Mouse (Mus musculus) cerebellum, adult 9-10 months (tissue): ENCODE measurements around the gene Tex44.

ENCODE experiments used
- DNase-seq: peaks from one replicate; pipeline ENCODE4 v3.0.0; 2022

Gene Tex44

DNA sequence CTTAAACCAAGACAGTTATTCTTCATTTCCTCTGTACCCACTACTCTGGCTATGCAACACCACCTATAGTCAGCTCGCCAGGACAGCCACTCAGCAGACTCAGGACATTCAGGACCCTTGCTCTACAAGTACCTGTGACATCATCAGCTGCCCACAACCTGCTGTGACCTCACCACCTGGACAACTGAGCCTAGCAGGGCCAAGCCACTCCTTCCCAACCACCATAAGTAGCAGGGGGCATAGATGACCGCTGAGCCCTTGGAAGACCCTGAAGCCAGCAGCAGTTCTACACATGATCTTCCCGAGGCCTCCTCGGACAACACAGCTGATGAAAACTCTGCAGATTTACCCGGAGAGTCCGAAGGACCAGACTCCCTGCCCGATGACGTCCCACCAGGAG, at the start of gene Tex44, which contains the start of gene Nmur1:
TSS of gene Tex44 (plus strand) at position 202 of the 400 bp plus-strand sequence.
TSS of gene Nmur1 (minus strand) at position 101 of the 400 bp plus-strand sequence.
- no peak for DNase-seq

DNA sequence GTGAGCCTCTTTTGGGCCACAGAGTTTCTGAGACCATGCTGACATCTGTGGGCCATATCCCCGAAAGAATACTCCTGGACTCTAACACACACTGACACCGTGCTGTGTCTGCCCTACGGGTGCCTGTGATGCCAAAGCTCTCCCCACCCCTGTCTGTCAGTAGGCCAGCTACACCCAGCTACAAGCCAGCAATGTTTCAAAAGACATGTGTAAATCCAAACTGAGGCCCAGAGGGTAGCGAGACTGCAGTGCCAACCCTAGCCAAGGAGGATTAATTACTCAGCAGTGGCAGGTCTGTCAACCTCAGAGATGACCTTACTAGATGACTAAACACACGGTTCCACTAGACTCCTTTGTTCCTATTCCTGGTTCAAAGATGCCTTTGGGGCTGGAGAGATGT, 49.8 kb upstream of the Tex44 start:
- no peak for DNase-seq

DNA sequence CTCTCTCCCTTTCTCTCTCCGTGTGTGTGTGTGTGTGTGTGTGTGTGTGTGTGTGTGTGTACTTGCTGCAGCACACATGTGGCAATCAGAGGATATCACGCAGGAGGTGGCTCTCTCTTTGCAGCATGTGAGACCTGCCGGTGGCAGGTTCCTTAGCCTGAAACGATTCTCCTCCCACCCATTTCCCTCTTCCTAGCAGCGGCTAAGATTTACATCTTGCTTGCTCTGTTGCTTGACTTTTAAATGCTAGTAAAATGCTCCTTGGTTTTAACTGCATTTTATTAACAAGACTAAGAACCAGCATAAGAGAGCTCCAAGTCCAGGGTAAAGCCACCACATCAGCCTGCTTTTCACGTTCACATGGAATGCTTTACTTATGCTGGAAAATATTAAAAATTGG, 47.5 kb upstream of the Tex44 start:
- no peak for DNase-seq

DNA sequence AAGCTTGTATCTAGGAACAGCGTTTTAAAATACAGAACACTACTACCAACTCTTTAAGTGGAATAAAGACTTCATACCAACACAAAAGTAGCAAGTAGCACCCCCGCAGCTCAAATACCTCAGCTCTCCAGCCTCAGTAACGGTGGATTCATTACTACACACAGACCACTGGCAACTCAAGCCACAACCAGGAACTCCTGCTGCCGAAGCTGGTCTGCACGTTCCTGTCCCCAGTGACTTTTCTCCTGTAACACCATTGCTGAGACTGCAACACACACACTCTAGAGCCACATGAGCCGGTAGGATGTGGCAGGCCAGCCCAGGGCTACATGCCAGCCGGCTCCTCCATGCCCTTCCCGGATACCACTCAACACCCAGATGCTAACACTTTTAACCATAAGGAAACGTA, 47.0 kb upstream of the Tex44 start:
- DNase-seq, result no peak

DNA sequence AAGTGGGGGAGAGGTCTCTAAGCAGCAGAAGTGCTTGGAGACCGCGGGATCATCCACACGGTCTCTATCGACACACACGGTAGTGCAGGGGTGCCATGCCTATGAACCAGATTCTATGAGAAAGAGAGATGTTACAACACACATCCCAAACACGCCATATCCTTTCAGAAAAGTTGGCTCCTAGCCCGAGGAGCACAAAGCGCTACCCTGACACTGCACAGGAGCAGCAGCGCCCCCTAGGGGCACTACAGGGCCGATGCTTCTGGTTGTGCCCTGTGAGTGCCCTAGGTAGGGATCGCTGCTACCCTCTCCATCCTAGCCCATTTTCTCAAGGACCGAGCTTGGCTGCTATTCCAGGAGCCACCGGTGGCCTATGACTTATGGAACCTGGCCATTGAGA, 45.1 kb upstream of the Tex44 start:
- peak; percentile 52 for DNase-seq

DNA sequence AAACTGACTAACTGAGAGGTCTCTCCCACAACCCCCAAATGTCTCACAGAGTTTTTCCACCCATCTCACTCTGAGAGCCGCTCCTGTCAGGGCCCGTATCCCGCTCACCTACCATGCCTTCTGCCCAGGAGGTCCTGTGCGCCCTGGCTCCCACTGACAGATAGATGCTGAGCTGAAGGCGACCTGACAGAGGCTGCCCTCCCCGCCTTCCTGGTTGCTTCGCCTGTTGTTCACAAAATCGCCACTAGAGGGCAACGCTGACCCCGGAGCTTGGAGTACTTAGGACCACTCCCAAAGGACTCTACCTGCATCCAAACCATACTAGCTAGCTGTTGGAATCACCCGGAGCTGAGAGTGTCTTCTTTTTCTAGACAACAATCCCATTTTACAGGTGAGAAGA, 36.9 kb upstream of the Tex44 start:
- peak; percentile 71 for DNase-seq

DNA sequence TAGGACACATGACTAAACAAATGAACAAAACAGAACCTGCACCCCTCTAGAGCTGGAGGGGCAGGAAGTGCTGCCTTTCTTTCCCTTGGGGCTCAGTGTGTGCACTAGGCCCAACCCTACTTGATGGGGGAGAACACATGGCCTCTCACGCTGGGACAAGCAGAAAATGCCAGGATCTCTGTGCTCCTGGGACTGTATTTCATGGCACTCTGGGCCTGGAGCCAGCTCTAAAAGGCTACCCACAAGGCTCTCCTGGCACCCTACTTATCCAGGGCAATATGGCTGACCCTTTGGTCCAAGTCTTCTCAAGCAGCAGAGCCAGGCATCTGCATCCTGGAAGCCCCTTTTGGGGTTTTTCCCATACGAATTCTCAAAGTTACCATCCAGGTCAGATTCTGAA, 34.7 kb upstream of the Tex44 start:
- peak; percentile 30 for DNase-seq

DNA sequence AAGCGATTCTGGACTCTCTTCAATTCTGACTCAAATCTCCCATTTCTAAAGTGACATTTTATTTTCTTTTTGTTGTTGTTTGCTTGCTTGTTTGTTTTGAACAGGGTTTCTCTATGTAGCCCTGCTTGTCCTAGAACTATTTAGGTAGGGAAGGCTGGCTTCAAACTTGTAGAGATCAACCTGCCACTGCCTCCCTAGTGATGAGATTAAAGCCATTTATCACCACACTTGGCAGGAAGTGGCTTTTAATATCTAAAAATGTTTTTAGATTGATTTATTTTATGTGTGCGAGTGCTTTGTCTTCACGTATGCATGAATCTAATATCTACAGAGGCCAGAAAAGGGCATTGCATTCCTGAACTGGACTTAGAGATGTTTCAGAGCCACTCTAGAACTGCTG, 32.9 kb upstream of the Tex44 start:
- no peak for DNase-seq

DNA sequence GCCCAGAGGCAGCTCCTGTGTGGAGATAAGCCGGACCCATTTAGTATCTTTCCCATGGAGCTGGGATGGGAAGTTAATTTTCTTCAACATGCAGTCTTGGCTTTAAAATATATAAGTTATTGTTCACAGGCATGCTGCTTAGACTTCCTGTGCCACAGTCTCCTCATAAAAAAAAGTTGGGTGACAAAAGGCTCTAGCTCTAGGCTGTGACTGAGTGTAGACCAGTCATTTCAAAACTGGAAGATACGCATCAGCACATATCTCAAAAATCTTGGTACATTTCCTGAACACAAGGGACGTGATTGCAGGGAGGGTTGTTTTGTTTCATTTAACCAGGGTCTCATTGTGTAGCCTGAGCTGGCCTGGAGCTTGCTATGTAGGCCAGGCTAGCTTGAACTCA, 31.9 kb upstream of the Tex44 start:
- DNase-seq, result no peak

DNA sequence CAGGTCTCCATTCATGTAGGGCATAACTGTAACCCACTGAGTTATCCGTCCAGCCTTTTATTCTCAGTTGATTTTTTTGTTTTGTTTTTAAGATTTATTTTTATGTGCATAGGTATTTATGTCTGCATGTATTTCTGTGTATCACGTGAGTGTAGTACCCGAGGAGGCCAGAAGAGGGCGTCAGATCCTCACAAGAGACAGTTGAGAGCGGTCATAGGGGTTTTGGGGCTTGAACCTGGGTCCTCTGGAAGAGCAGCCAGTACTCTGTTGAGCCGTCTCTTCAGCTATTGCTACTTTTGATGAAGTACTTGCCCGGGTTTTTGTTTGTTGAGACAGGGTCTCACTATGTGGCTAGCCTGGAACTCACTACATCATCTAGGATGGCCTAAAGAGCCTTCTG, 30.2 kb upstream of the Tex44 start:
- no peak for DNase-seq

DNA sequence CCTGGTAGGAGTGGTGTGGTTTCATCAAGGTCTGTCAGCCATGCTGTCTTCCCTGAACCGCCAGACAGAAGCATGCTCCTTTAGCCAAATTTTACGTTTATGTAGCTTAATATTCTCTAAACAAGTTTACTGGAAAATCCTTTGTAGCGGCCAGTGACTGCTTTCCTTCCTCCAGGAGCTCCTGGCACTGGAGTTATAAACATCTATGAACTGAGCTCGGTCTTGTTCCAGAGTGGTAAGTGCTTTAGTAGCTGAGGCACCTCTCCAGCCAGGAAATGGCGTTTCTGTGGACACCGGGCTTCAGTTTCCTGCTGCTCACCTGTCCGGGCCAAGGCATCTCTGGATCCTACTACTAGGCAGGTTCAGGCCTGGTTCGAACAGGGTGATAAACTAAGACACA, 28.5 kb upstream of the Tex44 start:
- DNase-seq, result no peak

DNA sequence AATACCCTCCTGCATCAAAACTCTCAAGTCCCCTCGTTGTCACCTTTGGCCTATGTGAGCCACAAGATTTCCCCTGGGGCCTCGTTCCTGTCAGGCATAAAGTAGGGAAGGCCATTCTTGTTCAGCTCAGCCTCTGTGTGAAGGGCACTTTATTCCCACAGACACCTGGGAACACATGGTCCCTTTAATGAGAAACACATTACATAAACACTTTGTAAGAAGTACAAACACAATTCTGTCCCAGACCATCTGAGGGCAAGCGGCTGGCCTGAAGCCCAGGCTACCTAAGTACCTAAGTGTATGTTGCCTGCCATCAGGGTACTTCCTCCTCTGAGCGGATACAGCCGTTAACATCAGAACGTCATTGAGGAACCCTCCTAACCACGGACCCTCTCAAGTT, 27.9 kb upstream of the Tex44 start:
- no peak for DNase-seq

DNA sequence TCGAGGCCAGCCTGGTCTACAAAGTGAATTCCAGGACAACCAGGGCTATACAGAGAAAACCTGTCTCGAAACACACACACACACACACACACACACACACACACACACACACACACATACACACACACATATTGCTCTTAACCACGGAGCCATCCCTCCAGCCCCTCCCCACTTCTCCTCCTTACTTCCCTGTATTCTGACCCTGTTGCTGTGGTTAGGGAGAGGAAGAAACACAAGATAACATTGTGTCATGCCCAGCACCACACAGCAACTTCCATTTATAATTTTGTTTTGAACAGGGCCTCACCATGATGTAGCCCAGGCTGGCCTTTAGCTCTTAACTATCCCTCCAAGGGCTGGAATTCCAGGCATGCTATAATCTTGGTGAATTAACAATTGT, 26.8 kb upstream of the Tex44 start:
- no peak for DNase-seq

DNA sequence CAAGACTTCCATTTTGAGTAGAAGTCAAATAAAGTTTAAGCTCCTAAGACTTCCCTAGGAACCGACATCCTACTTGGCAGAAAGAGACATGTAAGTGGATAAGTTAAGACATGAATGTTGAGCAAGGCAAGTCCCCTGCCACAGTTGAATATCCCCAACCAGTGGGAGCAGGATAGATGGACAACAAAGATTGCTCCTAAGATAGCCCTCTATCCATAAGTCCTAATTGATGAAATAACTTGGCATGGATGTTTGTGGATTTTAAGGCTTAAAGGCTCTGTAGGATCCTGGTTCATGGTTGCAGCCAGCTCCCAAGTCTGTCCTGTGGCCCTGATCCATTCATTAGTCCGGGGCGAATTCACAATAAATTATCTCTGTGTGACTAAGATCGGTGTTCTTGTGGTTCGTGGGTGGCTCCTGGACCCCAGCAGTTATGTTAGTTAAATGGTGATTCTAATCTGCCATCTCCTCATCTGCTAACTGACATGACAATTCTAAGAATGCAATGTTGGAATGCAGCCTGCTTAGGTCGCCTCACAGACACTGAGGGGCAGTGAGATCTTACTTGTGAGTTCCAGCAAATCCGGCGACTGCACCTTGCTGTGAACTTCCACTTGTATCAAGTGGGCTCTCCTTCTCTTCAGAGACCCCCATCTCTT, 25.9 kb upstream of the Tex44 start:
- DNase-seq, result no peak

DNA sequence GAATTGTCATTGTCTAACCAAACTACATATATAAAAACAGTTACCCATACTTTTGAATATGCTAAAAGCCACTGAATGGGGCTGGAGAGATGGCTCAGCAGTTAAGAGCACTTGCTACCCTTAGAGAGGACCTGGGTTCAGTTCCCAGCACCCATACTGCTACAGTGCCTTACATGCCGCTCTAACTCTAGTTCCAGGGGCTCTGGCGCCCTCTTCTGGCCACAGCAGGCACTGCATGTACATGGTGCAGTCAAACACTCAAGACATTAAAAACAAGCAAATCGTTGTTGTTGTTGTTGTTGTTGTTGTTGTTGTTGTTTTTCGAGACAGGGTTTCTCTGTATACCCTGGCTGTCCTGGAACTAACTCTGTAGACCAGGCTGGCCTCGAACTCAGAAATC, 21.3 kb upstream of the Tex44 start:
- DNase-seq, result no peak

DNA sequence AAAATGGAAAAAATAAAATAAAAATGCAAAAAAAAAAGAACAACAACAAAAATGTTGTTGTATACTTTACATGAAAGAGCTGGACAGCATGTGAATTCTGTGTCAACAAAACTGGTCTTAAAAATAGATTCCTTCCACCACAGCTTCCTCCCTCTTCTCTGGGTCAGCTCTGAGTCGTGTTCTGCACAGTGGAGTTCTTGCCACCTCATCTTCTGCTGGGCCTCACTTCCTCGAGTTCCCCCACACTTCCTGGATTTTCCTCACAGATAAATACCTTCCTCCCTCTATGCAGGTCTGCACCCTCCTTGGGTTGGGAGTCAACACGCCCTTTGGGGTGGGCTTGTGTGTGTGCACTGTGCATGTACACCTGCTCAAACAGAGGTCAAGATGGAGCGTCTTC, 19.8 kb upstream of the Tex44 start:
- DNase-seq, result no peak

DNA sequence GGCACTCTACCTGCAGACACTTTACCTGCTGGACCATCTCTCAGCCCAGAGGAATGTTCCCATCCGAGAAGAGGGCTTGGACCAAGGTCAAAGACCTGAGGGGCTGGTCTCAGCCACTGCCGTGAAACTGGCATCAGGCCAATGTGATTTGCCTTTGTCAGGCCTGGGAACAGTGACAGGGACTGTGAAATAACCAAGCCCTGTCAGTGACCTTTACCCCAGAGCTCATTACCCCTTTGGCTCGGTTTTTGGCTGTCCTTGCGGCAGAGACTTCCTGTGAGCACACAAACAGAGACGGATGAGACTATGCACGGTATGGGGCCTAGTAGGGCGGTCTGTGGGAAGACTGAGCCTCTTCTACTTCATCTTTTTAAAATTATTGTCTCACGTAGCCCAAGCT, 19.2 kb upstream of the Tex44 start:
- no peak for DNase-seq

DNA sequence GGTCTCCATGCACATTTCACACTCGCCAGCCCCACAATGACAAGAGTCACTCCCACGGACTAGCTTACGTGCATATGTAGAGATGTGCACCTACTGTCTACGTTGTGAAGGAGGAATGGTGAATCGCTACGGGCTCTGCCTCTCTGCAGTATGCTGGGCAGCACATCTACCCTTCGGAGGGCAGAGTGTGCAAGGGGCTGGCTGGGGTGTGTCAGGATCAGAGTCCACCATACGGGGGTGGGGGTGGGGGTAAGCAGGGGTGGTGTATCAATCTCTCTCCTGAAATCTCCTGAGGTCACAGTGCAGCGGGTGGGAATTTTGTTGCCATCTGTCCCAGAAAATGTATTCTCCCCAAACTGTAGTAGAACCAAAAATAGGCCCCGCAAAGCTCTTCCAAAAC, 17.6 kb upstream of the Tex44 start:
- no peak for DNase-seq

DNA sequence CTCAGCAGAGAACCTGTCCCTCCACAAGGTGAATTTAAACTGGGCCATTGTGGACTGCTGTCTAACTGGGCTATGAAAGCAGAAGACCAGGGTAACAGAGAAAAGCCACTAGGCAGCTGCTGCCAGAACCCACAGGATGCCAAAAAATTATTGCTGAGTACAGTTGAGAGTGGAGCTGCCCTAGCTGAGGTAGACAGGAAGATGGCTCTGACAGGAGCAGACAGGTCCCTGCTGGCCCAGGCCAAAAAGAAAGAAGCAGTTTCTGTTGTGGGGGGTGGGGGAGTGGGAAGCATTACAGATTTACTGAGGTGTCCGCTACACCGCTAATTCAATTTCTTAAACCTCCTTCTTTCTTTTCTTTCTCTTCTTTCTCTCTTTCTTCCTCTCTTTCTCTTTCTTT, 16.7 kb upstream of the Tex44 start:
- no peak for DNase-seq

DNA sequence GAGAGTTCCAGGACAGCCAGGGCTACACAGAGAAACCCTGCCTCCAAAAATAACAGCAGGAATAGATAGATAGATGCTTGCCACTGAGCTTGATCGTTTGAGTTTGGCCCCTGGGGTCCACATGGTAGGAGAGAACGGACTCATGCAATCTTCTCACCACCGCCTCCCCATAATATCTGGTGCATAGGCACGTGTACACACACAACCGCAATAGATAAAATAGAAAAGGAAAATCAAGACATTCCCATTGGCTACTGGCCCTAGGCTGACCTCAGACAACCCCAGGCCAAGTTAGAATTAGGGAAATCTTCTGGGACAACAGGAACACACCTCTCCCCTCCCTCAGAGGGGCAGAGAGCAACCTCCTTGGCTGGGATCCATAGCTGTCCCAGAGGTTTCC, 11.4 kb upstream of the Tex44 start:
- DNase-seq, result no peak

DNA sequence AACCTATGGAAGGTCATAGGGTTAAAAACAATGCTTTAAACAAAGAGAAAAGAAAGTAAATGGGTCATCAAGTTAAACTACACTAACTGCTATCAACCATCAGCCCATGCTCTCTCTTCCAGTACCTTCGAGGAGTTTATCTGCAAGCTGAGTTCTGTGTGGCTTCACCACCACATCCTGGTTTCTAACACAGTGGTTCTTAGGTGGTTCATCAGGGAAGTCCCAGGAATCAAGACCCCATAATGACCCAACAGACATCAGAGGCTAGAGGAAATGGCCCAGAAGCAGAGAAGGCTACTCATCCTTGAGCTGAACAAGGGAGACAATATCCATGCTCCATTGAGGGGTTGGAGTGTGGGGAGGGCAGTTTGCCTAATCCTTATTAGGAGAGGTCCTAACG, 11.0 kb upstream of the Tex44 start:
- no peak for DNase-seq

DNA sequence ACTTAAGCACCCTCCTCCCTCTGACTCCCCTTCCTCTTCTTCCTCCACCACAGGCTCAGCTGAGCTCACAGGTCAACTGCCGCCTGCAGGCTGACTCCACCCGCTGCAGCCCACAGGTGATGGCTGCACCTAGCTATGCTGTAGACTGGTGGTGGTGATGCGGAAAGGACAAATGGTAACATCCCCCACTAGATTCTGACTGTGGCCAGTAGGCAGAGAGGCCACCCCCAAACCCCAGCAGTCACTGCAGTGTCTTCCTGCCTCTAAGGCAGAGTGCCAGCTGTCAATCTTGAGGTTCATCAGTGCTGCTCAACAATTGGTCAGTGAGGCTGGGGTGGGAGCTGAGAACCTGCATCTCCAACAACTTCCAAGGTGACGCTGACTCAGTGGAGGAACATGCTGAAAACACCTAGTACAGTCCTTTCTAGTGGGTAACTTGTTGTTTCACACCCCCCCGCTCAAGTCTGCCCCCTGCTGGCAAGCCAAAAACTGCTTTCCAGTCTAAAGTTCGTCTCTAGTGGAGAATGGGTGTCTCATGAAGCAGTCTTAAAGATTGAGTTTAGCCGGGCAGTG, 10.4 kb upstream of the Tex44 start:
- no peak for DNase-seq

DNA sequence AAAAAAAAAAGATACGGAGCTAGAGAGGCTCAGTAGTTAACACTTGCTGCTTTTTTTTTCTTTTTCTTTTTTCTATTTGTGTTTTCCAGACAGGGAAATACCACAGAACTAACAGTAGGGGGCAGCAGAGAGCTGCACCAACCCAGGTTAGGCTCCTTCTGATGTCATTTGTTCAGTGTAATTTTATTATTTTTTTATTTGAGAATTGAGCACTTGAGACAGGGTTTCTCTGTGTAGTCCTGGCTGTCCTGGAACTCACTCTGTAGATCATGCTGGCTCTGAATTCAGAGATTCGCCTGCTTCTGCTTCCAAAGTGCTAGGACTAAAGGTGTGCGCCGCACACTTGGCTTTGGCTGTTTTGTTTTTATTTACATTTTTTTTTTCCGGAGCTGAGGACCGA, 9.8 kb upstream of the Tex44 start:
- DNase-seq, result peak; percentile 47

DNA sequence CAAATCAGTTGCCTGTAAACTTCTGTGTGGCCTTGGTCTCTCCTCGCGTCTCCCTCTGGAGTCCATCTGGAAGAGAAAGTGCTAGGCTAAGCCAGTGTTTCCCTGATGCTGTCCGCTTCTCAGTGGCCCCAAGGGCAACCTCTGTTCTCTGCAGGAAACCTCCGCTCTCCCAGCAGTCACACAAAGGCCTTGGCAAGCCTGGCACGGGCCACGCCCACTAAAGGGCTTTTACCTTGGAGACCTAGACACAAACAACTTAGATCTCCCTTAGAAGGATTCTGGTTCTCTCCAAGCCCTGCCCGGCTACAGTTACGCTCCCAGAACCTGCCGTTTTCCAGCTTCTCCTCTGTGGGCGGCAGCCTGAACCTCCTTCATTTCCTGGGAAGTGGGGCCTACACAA, 5.1 kb upstream of the Tex44 start:
- no peak for DNase-seq

DNA sequence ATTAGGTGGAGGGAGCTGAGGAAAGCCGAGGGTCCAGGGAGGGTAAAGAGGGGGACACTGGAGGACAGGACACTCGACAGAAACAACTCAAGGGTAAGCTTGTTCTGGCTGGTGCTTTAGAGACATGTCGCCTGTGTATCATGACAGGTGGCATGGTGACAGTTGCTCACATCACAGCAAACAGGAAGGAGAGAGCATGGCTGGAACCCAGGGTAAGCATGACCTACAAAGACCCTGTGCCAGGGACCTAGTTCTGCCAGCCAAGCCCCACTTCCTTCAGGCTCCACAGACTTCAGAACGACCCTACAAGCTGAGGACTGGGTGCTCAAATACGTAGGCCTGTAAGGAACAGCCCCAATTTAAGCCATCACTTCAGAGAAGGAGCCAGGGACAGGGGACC, 2.2 kb upstream of the Tex44 start:
- DNase-seq, result no peak
